ENCODE assay signal across 8 mouse cellular contexts in the genomic region with DNA sequence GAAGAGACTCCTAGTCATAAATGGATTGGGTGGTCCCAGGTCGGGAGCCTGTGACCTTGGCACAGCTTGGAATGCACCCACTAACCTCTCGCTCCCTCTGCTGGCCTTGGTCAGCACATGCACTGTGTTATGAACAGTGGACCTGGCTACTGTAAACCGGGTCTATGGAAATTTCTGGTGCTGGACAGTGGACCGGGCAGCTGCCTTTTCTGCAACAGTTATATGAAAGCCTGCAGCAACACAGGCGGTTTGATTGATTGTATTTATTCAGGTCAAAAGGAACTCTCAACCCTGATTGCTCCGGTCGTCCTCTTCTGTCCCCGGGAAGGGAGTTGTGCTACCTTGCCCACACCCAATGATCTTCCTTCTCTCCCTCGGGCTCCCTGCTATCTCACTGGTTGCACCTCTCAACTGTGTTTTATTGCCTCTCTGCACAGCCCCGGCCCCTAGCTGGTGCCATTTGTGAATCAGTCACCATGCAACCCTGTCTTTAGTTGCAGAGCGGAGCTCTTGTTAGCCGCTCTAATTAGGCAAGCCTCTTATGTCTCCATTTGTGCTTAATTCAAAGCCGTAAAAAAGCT.
A peak's percentile ranks its signal among the peaks of the same experiment; 100 is the strongest.
DNase-seq lines count a peak whose midpoint lies in the region; ATAC-seq and TF ChIP-seq lines count a peak whose summit lies in the region.

No protein-coding gene starts in this region.

- H3K27me3 ChIP-seq in forebrain, embryonic 16.5 days (replicated peaks; ENCODE audit: control insufficient read depth, insufficient read depth, low read length): no peaks in the 10 kb centered on the region
- H3K27me3 ChIP-seq in intestine, embryonic 15.5 days (replicated peaks): no peaks in the 10 kb centered on the region
- H3K27me3 ChIP-seq in limb, embryonic 14.5 days (ENCODE audit: control insufficient read depth, insufficient read depth, low read length): no peaks in the 10 kb centered on the region
- no peaks in the 10 kb centered on the region for H3K27me3 ChIP-seq in neural tube, embryonic 11.5 days (ENCODE audit: control insufficient read depth, insufficient read depth, low read length)

- H3K4me3 ChIP-seq in forebrain, embryonic 16.5 days (replicated peaks; ENCODE audit: low read length): peak overlapping the region; percentile 32
- peak overlapping the region; percentile 26 for H3K4me3 ChIP-seq in intestine, embryonic 15.5 days (replicated peaks)
- H3K4me3 ChIP-seq in limb, embryonic 14.5 days (replicated peaks; ENCODE audit: low read length): peak overlapping the region; percentile 7; the same call in 1 of the 2 replicates
- H3K4me3 ChIP-seq in neural tube, embryonic 11.5 days (ENCODE audit: low read depth, low read length): no peak overlapping the region

- ATAC-seq in forebrain, embryonic 16.5 days: peak; percentile 93
- peak; percentile 92 for ATAC-seq in intestine, embryonic 15.5 days
- ATAC-seq in limb, embryonic 14.5 days (ENCODE audit: low FRiP score, low read depth): peak; percentile 53; the same call in 1 of the 2 replicates
- peak; percentile 87 for ATAC-seq in neural tube, embryonic 11.5 days (ENCODE audit: insufficient read depth, low FRiP score, low TSS enrichment)

- H3K27ac ChIP-seq in forebrain, embryonic 16.5 days (ENCODE audit: low read length): peak overlapping the region; percentile 7
- 0 out of 2 replicates have a peak overlapping the region, but pooled peaks have one; percentile 27 for H3K27ac ChIP-seq in intestine, embryonic 15.5 days
- H3K27ac ChIP-seq in limb, embryonic 14.5 days (replicated peaks; ENCODE audit: low read depth, low read length): no peak overlapping the region
- H3K27ac ChIP-seq in neural tube, embryonic 11.5 days (ENCODE audit: low read depth, low read length): no peak overlapping the region

- H3K4me1 ChIP-seq in forebrain, embryonic 16.5 days (replicated peaks; ENCODE audit: control insufficient read depth, insufficient read depth, low read length): peaks cover 12% of the 10 kb centered on the region
- H3K4me1 ChIP-seq in intestine, embryonic 15.5 days (replicated peaks): peaks cover 17% of the 10 kb centered on the region
- peaks cover 7% of the 10 kb centered on the region for H3K4me1 ChIP-seq in limb, embryonic 14.5 days (ENCODE audit: control insufficient read depth, insufficient read depth, low read length)
- peaks cover 3% of the 10 kb centered on the region; the same call in 1 of the 2 replicates for H3K4me1 ChIP-seq in neural tube, embryonic 11.5 days (ENCODE audit: control insufficient read depth, insufficient read depth, low read length)

- TF ChIP-seq POLR2A in limb, embryonic 14.5 days (IDR thresholded peaks at IDR 0.05; ENCODE audit: borderline replicate concordance, extremely low read depth, insufficient read depth, insufficient read length): no peak

- H3K36me3 ChIP-seq in forebrain, embryonic 16.5 days (ENCODE audit: control insufficient read depth, insufficient read depth): no peaks in the 10 kb centered on the region
- H3K36me3 ChIP-seq in intestine, embryonic 15.5 days: no peaks in the 10 kb centered on the region
- H3K36me3 ChIP-seq in limb, embryonic 14.5 days (ENCODE audit: control insufficient read depth, insufficient read depth, low read length): no peaks in the 10 kb centered on the region
- H3K36me3 ChIP-seq in neural tube, embryonic 11.5 days (ENCODE audit: control insufficient read depth, insufficient read depth, low read length): no peaks in the 10 kb centered on the region

- no peaks in the 10 kb centered on the region for H3K9me3 ChIP-seq in forebrain, embryonic 16.5 days (ENCODE audit: control insufficient read depth, low read length)
- no peaks in the 10 kb centered on the region for H3K9me3 ChIP-seq in intestine, embryonic 15.5 days
- no peaks in the 10 kb centered on the region for H3K9me3 ChIP-seq in limb, embryonic 14.5 days (ENCODE audit: control insufficient read depth, low read length)
- H3K9me3 ChIP-seq in neural tube, embryonic 11.5 days (ENCODE audit: control insufficient read depth, low read length): no peaks in the 10 kb centered on the region

- H3K4me2 ChIP-seq in forebrain, embryonic 16.5 days (ENCODE audit: low read length): peak overlapping the region; percentile 71
- peak overlapping the region; percentile 57 for H3K4me2 ChIP-seq in intestine, embryonic 15.5 days (replicated peaks)
- peak overlapping the region; percentile 37 for H3K4me2 ChIP-seq in limb, embryonic 14.5 days (replicated peaks; ENCODE audit: low read depth, low read length, severe bottlenecking)
- H3K4me2 ChIP-seq in neural tube, embryonic 11.5 days (ENCODE audit: low read depth): peak overlapping the region; percentile 33

- 11% methylated on average over 13 of the region's 13 CpGs for WGBS in forebrain, embryonic 16.5 days
- 12% methylated on average over 13 of the region's 13 CpGs for WGBS in intestine, embryonic 15.5 days
- 7% methylated on average over 13 of the region's 13 CpGs for WGBS in limb, embryonic 14.5 days
- WGBS in neural tube, embryonic 11.5 days: 12% methylated on average over 13 of the region's 13 CpGs

- H3K9ac ChIP-seq in forebrain, embryonic 16.5 days (replicated peaks; ENCODE audit: low read depth, low read length): peak overlapping the region; percentile 50
- no peak overlapping the region for H3K9ac ChIP-seq in intestine, embryonic 15.5 days
- H3K9ac ChIP-seq in limb, embryonic 14.5 days (ENCODE audit: low read depth, low read length, severe bottlenecking): no peak overlapping the region
- H3K9ac ChIP-seq in neural tube, embryonic 11.5 days (ENCODE audit: low read length): no peak overlapping the region

- peak; percentile 9 for DNase-seq in thymus, postnatal 4 days
- DNase-seq in thymus, postnatal 14 days: no peak
- DNase-seq in cerebellum, adult 18-20 months: peak; percentile 58 to 59
- peak; percentile 25 for DNase-seq in limb, embryonic 14.5 days (ENCODE audit: low spot score)
- peak; percentile 54 for DNase-seq in neural tube, embryonic 11.5 days (ENCODE audit: low spot score)
- no peak for DNase-seq in thymus, adult 18-20 months

Comparison
In these comparisons a context has a peak if more than half of its experiments do, and no peak if none do; other contexts are left out.
1. DNase-seq: peak in thymus, postnatal 4 days (single experiment), cerebellum, adult 18-20 months (2 of 2), limb, embryonic 14.5 days (single experiment) and neural tube, embryonic 11.5 days (single experiment); none in thymus, postnatal 14 days (single experiment) and thymus, adult 18-20 months (0 of 2).
2. H3K27ac ChIP-seq: peak in forebrain, embryonic 16.5 days (single experiment) and intestine, embryonic 15.5 days (single experiment); none in limb, embryonic 14.5 days (single experiment) and neural tube, embryonic 11.5 days (single experiment).
3. Peak in every context shown above with its lines, with median percentiles within 50 percentile points of each other: ATAC-seq and H3K4me2 ChIP-seq.